Mouse (Mus musculus) adipocyte (in vitro differentiated cells): ENCODE data around the gene Slc38a3.

Experiments
- DNase-seq: peaks from one replicate; pipeline ENCODE4 v3.0.0-alpha.2; 2016; ENCODE audit warnings: low spot score

The Slc38a3 gene

GRCm38 (mm10) chr9:107695441-107696105 lies 26.2 kb upstream of the Slc38a3 start:
- DNase-seq, result no peak

- no peak for DNase-seq
Observed at GRCm38 (mm10) chr9:107694627-107695026, 25.3 kb upstream of the Slc38a3 start.

GRCm38 (mm10) chr9:107693433-107693987 lies 24.2 kb upstream of the Slc38a3 start:
- DNase-seq, result no peak

DNA sequence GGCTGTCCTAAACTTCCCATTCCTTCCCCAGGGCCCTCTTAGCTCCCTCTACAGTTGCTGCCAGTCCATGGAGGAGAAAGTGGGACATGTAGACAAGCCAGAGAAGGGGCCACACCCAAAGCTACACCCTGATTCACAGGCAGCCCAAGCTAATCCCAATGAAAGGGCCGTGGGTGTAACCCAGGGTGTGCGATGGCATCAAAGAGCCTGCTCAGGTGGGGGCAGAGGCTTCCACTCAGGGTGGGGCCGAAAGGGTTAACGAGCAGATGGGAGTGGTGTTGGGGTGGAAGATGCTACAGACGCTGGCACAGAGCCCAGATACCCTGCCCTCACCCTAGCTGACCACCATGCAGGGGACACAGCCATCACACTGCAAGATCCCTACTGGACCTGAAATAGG lies 23.5 kb upstream of the Slc38a3 start:
- DNase-seq, result no peak

DNA sequence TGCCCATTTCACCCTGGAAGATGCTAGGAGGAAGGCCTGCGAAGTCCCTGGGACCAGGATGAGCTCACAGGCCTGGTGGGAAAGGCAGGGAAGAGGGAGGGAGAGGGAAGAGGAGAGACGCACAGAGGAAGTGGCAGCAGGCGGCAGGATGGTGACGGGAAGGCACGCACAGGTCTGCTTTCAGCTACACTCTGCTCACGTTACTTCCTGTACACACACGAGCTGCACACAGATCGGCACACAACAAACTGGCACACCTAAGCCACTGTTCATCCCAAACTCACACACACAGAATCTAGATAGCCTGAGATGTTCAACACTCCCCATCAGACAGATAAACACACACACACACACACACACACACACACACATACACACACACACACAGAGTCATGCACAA lies 21.1 kb upstream of the Slc38a3 start:
- DNase-seq, result no peak

DNA sequence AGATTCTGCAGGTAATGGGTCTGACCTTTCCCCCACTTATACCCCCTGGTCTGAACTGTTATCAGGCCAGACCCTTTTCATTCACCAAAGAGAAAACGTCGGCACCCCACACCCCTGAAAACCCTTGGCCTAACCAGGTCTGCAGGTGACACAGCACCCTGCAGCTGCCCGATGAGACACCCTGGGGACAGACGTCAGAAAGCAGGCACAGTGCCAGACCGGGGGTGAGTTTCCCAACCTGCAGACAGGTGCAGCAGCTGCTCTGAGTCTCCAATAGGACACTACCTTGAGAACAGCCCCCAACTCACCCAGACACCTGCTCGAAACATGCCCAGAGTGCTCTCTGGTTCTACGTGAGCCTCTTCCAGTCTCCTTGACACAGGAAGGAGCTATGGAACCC lies 19.6 kb upstream of the Slc38a3 start:
- DNase-seq, result no peak

- no peak for DNase-seq
Observed at GRCm38 (mm10) chr9:107688415-107688814, 19.1 kb upstream of the Slc38a3 start.

- no peak for DNase-seq
Observed at GRCm38 (mm10) chr9:107685231-107685981, 16.1 kb upstream of the Slc38a3 start.

GRCm38 (mm10) chr9:107682405-107682804 lies 13.1 kb upstream of the Slc38a3 start:
- no peak for DNase-seq

DNA sequence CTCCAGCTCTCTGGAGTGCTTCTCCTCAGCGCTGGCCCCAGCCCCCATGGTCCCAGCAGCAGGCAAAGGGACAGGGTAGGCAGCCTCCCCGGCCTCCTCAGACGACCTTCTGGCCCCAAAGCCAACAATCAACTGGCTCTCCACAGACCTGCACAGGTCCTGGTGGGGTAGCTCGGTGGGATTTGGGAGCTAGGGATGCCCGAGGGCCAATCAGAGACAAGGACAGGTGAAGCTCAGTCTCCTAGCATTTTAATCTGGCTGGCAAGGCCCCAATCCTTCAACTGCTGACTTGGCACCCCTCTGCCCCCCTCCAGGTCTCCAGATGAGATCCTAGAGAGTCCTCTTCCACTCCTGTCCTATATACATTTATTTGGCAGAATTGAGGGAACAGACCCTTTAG lies 10.2 kb upstream of the Slc38a3 start, which contains the start of gene Gnat1:
TSS of gene Gnat1 (minus strand) at position 212 of the 400 bp plus-strand sequence.
- DNase-seq, result no peak

DNA sequence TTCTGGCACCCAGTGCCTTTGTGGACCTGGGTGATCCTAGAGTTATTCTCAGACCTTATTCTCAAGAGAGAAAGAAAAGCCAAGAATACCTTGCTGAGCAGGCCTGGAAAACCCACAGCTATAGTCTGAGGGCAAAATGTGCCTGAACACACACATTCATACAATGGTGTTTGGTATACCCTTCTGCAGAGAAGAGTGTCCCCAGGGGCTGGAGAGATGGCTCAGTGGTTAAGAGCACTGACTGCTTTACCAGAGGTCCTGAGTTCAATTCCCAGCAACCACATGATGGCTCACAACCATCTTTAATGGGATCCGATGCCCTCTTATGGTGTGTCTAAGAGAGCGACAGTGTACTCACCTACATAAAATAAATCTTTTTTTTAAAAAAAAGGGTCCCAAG lies 9.5 kb upstream of the Slc38a3 start:
- DNase-seq, result no peak

DNA sequence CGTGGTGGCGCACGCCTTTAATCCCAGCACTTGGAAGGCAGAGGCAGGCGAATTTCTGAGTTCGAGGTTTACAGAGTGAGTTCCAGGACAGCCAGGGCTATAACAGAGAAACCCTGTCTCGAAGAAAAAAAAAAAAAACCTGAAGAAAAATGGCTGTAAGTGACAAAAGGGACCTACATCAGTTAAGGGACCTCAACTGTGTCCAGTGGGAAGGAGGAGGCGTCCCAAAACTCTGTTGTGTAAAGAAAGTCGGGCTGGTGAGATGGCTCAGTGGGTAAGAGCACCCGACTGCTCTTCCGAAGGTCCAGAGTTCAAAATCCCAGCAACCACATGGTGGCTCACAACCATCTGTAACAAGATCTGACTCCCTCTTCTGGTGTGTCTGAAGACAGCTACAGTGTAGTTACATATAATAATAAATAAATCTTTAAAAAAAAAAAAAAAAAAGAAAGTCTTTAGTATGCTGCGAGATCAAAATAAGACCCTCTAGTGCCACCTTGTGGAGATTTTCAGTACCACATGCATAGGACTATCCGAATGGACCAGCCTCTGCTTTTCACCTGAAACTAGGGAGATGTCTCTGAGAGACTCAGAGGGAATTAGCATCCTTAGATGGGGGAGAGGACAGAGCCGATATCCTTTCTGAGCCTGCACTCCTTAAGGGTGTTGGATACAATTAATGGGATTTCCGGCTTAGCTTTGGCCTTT lies 8.6 kb upstream of the Slc38a3 start:
- DNase-seq, result peak; percentile 87

DNA sequence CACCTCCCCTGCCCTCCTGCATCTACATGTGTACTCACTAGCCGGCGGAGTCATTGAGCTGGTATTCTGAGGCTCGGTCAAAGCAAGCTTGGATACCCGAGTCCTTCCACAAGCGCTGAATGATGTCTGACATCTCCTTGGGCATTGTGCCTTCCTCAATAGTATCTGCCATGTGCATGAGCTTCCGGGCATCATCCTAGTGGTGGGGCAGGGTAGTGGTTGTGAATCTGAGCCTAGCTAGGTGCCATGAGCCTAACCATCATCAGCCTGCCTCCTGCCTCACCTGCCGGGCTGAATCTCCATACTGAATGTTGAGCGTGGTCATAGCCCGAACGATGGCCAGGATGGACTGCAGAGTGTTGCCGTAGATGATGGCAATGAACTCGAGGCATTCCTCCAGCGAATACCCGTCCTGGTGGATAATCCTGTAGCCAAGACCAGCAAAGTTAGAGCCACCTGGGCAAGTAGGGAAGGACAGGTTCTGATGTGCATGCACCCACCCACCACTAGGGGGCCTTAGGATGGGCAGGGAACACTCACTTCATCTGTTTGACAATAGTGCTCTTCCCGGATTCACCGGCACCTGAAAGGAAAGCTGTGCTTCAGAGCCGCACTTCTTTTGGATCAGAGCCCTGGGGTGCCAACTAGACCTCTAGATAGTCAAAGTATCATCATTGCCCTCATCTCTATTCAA lies 7.9 kb upstream of the Slc38a3 start:
- no peak for DNase-seq

DNA sequence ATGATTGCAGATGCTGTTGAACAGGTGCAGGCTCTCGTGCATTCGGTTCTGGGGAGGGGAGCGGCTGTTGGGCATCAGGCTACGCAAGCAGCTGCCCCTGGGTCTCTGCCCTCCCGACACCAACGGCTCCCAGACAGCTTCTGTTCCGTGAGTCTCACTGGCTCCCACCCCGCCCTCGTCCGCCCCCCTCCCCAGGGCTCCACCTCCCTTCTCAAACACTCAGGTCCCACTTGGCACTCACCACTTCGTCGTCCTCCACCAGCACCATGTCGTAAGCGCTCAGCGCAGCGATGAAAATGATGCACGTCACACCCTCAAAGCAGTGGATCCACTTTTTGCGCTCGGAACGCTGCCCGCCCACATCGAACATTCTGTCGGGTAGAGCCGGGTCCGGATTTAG lies 7.0 kb upstream of the Slc38a3 start:
- no peak for DNase-seq

DNA sequence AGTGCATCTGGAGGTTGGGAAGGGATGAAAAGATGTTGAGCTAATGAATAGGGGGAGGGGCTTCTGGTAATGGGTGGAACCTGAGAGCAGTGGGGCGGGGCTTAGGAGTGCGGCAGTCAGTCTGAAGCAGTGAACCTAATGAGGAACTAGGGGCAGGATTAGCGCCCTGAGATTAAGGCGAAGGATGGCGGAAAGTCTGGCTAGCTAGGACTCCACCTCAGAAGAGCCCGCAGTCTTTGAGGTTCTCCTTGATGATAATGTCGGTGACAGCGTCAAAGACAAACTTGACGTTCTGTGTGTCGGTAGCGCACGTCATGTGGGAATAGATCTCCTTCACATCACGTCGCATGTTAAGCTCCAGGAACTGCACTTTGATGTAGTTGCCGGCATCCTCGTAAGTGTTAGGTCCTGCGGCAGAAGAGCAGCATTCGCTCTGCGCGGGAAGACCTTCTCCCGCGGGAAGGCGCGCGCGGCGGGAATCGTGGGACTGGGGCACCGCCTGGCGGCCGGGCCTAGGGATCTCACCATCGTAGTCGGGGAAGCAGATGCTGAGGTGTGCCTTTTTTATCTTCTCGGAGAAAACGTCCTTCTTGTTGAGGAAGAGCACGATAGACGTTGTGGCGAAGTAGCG lies 6.5 kb upstream of the Slc38a3 start:
- DNase-seq, result no peak

DNA sequence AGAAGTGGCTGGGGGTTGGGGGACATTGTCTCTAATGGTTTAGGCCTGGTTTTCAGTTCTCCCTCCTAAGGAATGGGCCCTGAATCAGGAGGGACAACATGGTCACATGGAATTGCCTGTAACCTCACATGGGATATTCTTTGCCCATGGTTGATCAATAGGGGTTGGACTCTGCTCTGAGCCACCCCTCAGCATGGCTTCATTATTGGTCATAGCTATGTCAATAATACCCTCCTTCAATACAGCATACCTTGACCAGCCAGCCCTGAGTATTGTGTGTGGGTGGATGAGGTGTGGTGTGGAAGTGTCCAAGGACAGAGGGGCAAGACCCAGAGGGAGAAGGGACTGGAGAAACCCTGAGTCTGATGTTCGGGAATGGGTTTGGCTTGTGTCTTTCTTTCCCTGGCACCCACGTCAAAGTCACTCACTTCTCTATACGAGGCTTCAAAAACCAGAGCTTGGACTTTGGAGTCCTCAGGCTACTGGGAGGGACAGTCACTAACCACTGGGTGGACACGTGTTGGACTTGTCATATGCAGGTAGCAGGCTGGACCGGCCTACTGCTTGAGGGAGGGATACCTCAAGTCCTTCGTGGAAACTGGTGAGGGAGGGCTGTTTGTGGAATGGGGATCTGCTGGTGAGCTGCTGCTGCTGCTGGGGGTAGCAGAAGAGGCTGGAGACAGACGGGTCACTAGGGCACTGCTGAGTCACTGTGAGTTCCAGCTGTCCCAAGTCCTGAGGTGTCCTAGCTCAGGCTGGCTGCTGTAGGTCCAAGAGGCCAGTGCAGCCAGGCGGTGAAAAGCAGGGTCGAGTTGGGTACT lies 5.5 kb upstream of the Slc38a3 start:
- DNase-seq, result no peak

DNA sequence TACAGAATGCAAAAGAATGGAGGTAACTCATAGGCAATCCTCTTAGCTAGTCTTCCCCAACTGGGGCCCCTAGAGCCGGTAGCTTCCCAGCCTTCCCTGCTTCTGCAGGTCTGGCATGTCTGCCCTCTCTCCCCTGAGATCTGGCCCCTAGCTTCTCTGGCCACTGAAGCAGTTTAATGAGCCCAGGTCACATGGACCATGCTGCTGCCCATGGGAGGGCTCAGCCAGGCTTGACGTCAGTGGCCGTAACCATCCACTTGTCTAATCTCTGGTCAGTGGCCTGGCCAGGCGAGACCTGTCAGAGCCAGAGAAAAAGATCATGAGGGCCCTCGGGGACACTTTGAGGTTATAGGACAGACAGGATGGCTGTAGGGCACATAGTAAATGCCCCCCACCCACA lies 929 bp upstream of the Slc38a3 start:
- no peak for DNase-seq

DNA sequence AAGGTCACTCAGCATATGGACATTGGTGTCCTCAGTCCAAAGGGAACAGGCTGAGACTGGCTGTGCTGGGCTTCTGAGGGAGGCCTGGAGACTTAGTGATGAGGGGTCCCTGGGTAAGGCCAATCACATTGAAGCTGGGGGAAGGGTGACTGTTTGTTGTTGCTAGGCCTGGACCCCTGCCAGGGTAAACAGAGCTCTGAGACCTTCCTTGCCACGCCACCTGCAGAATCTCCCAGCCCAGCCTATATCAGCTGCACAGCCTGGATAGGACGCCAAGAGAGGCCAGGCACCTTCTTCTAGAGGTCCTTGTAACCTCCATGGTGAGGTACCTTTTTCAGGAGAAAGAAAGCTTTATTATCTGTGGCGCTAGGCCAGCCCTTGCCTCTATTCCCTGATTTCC lies 414 bp downstream of the Slc38a3 start:
- no peak for DNase-seq

GRCm38 (mm10) chr9:107668011-107668410 lies 1.3 kb downstream of the Slc38a3 start:
- DNase-seq, result no peak

DNA sequence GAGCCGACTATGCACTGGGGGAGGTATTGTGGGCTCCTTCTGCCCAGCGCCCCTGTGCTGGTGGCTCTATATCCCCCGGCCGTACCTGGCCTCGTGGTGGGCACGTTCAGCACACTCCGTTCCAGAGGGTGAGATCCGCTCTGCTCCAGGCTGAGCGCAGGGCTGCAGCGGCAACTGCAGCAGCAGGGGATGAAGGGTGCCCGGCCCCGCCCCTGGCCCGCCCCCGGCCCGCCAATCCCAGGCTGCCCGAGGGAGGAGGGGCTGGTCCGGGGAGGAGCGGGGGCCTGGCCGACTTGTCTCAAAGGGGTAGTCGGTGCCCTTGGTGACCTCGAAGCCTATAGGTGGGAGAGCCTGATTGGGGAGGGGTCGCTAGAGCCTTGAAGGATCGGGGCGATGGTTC lies 2.1 kb downstream of the Slc38a3 start:
- DNase-seq, result no peak

DNA sequence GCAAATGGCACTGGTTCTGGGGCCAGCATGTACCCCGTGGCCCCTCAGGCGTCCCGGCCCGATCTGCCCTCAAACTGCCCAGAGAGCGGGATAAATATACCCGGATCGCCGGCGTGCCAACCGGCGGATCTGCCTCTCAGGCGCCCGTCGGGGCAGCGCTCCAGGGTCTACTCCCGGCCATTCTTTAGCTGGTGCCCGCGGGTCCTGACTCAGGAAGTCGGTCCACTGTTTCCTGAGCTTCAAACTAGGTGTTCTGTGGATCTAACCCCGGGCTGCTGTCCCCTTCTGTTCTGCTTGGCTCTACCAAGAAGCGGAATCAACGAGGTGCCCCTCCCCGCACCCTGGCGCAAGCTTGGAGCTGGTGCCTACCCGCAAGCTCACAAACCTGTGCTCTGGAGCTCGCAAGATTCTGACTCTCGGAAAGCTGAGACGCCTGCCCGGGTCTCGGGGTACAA lies 2.6 kb downstream of the Slc38a3 start:
- DNase-seq, result no peak
